Mouse (Mus musculus) ES-Bruce4 (cell line): ENCODE results near the gene Duox2.

Experiments used
- CTCF ChIP-seq: IDR thresholded peaks from one replicate; pipeline ENCODE4 v1.8.1; 2011; ENCODE audit warnings: low read depth, low read length
- POLR2A ChIP-seq: IDR thresholded peaks from one replicate; pipeline ENCODE4 v1.8.1; 2011; ENCODE audit warnings: low read length; ENCODE audit not compliant: insufficient read depth

DNA sequence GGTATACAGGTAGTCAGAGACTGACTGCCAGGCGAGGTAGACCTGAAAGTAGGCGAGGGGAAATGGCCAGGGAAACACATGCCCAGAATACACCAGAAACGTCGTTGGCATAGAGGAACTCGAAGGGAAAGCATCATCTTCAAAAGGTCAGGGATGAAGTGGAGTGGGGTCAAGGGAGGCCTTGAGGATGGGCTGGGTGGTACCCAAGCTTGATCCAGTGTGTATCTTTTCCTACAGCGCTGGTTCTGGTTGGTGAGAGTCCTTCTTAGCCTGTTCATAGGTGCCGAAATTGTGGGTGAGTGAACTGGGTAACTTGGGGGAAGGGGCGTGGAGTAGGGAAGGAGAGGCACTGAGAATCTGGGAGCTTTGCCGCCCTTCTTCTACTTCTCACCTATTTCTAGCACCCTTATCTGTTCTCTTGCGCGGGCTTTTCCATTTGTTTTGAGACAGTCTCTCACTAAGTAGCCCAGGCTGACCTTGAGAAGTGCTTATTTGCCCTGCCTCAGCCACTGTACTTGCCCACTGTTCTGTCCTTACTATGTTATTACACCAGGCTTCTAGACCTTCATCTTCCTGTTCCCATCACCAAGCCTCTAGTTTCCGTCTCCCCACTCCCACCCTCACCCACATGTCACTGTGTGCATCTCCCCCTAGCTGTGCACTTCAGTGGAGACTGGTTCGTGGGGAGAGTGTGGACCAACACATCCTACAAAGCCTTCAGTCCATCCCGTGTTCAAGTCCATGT, 1.8 kb upstream of the Duox2 start:
- TF ChIP-seq CTCF (no peak), POLR2A (no peak)
